Mouse (Mus musculus): Measurements from ENCODE around the gene Sbk2. TPM values are rescaled to one million over a fixed set of nuclear protein-coding genes. Genes with fewer than 3 reads are reported as not detected.

Sbk2 gene
- polyA plus RNA-seq, 1 experiment from 2014 or later = 0.30 TPM

GRCm38 (mm10) chr7:4919096-4919495 is 45.1 kb downstream of the Sbk2 start:
- no peak overlapping the region for H3K4me3 ChIP-seq (replicated peaks)
- H3K27ac ChIP-seq = no peak overlapping the region
- H3K36me3 ChIP-seq = peaks cover 31% of the 10 kb centered on the region
- H3K9me3 ChIP-seq = no peaks in the 10 kb centered on the region
- no peaks in the 10 kb centered on the region for H3K27me3 ChIP-seq (replicated peaks)
- ATAC-seq (ENCODE audit: insufficient read depth, low FRiP score, low read depth) = no peak
- H3K4me2 ChIP-seq = no peak overlapping the region
- peaks cover 44% of the 10 kb centered on the region for H3K4me1 ChIP-seq
- no peak overlapping the region for H3K9ac ChIP-seq
- 88% methylated on average over 21 of the region's 21 CpGs for WGBS

- Histone ChIP-seq H3K9ac (no peak overlapping the region), H3K36me3 (peaks cover 31% of the 10 kb centered on the region), H3K27ac (no peak overlapping the region), H3K4me2 (no peak overlapping the region), H3K4me1 (peaks cover 40% of the 10 kb centered on the region), H3K9me3 (no peaks in the 10 kb centered on the region), H3K4me3 (replicated peaks) (no peak overlapping the region), H3K27me3 (replicated peaks) (no peaks in the 10 kb centered on the region)
- ATAC-seq (ENCODE audit: insufficient read depth, low FRiP score, low read depth) = no peak
- WGBS = 91% methylated on average over 15 of the region's 15 CpGs
Observed at GRCm38 (mm10) chr7:4918681-4919080, 45.5 kb downstream of the Sbk2 start.

GRCm38 (mm10) chr7:4917494-4917893 is 46.7 kb downstream of the Sbk2 start:
- no peaks in the 10 kb centered on the region for H3K9me3 ChIP-seq

GRCm38 (mm10) chr7:4915669-4916416 is 48.4 kb downstream of the Sbk2 start:
- Histone ChIP-seq H3K4me2 (peak overlapping the region; percentile 73), H3K9me3 (no peaks in the 10 kb centered on the region), H3K9ac (peak overlapping the region; percentile 58), H3K4me3 (replicated peaks) (peak overlapping the region; percentile 72), H3K36me3 (peaks cover 26% of the 10 kb centered on the region), H3K4me1 (peaks cover 21% of the 10 kb centered on the region), H3K27ac (peak overlapping the region; percentile 94), H3K27me3 (replicated peaks) (no peaks in the 10 kb centered on the region)
- peak; percentile 38; the same call in 1 of the 2 replicates for ATAC-seq (ENCODE audit: insufficient read depth, low FRiP score, low read depth)
- 11% methylated on average over 14 of the region's 14 CpGs for WGBS

More at GRCm38 (mm10) chr7:4917494-4917893, 46.7 kb downstream of the Sbk2 start:
- H3K27ac ChIP-seq = no peak overlapping the region
- no peak overlapping the region for H3K4me3 ChIP-seq (replicated peaks)
- peaks cover 28% of the 10 kb centered on the region for H3K4me1 ChIP-seq
- no peak overlapping the region for H3K4me2 ChIP-seq
- peaks cover 31% of the 10 kb centered on the region for H3K36me3 ChIP-seq
- WGBS = 89% methylated on average over 2 of the region's 2 CpGs
- no peak overlapping the region for H3K9ac ChIP-seq
- no peak for ATAC-seq (ENCODE audit: insufficient read depth, low FRiP score, low read depth)
- no peaks in the 10 kb centered on the region for H3K27me3 ChIP-seq (replicated peaks)

- Histone ChIP-seq H3K36me3 (peaks cover 19% of the 10 kb centered on the region), H3K27ac (peak within 1 kb of the TSS; percentile 94), H3K27me3 (replicated peaks) (no peaks in the 10 kb centered on the region), H3K9me3 (no peaks in the 10 kb centered on the region), H3K9ac (peak within 1 kb of the TSS; percentile 86), H3K4me1 (peaks cover 19% of the 10 kb centered on the region), H3K4me3 (replicated peaks) (peak within 1 kb of the TSS; percentile 72), H3K4me2 (peak within 1 kb of the TSS; percentile 73)
- WGBS = 0% methylated on average over 49 of the region's 56 CpGs
- ATAC-seq (ENCODE audit: insufficient read depth, low FRiP score, low read depth) = peak; percentile 91
Observed at GRCm38 (mm10) chr7:4915007-4915665, 49.1 kb downstream of the Sbk2 start, which contains the start of gene Zfp628. TSS of gene Zfp628 (plus strand) at chr7:4915217.

- no peak overlapping the region for H3K4me3 ChIP-seq (replicated peaks)
- no peaks in the 10 kb centered on the region for H3K27me3 ChIP-seq (replicated peaks)
- WGBS = 55% methylated on average over 5 of the region's 5 CpGs
- H3K4me2 ChIP-seq = no peak overlapping the region
- no peak for ATAC-seq (ENCODE audit: insufficient read depth, low FRiP score, low read depth)
- no peak overlapping the region for H3K9ac ChIP-seq
- no peaks in the 10 kb centered on the region for H3K9me3 ChIP-seq
- H3K27ac ChIP-seq = no peak overlapping the region
- peaks cover 19% of the 10 kb centered on the region for H3K4me1 ChIP-seq
- H3K36me3 ChIP-seq = no peaks in the 10 kb centered on the region
Observed at GRCm38 (mm10) chr7:4912248-4912647, 52.0 kb downstream of the Sbk2 start.

- no peak for ATAC-seq (ENCODE audit: insufficient read depth, low FRiP score, low read depth)
Observed at GRCm38 (mm10) chr7:4911561-4911960, 52.6 kb downstream of the Sbk2 start.

GRCm38 (mm10) chr7:4906466-4906950 is 57.7 kb downstream of the Sbk2 start, which contains the start of gene Gm36210:
TSS of gene Gm36210 (minus strand) at chr7:4906516.
- Histone ChIP-seq H3K27me3 (replicated peaks) (no peaks in the 10 kb centered on the region), H3K27ac (no peak within 1 kb of the TSS), H3K9me3 (no peaks in the 10 kb centered on the region), H3K4me2 (no peak within 1 kb of the TSS), H3K9ac (no peak within 1 kb of the TSS), H3K4me1 (no peaks in the 10 kb centered on the region), H3K36me3 (no peaks in the 10 kb centered on the region), H3K4me3 (replicated peaks) (no peak within 1 kb of the TSS)
- WGBS = 66% methylated on average over 10 of the region's 10 CpGs
- ATAC-seq (ENCODE audit: insufficient read depth, low FRiP score, low read depth) = no peak

More at GRCm38 (mm10) chr7:4911561-4911960, 52.6 kb downstream of the Sbk2 start:
- H3K36me3 ChIP-seq = no peaks in the 10 kb centered on the region
- no peaks in the 10 kb centered on the region for H3K27me3 ChIP-seq (replicated peaks)
- H3K4me1 ChIP-seq = peaks cover 15% of the 10 kb centered on the region
- H3K27ac ChIP-seq = no peak overlapping the region
- WGBS = 27% methylated on average over 9 of the region's 9 CpGs
- no peaks in the 10 kb centered on the region for H3K9me3 ChIP-seq
- no peak overlapping the region for H3K4me2 ChIP-seq
- no peak overlapping the region for H3K4me3 ChIP-seq (replicated peaks)
- H3K9ac ChIP-seq = no peak overlapping the region

- Histone ChIP-seq H3K27ac (no peak overlapping the region), H3K4me2 (no peak overlapping the region), H3K9ac (no peak overlapping the region), H3K36me3 (no peaks in the 10 kb centered on the region), H3K4me3 (replicated peaks) (no peak overlapping the region), H3K27me3 (replicated peaks) (no peaks in the 10 kb centered on the region), H3K9me3 (no peaks in the 10 kb centered on the region), H3K4me1 (peaks cover 5% of the 10 kb centered on the region; the same call in 1 of the 2 replicates)
- 72% methylated on average over 9 of the region's 9 CpGs for WGBS
- ATAC-seq (ENCODE audit: insufficient read depth, low FRiP score, low read depth) = no peak
Observed at GRCm38 (mm10) chr7:4902404-4902803, 61.8 kb downstream of the Sbk2 start.

GRCm38 (mm10) chr7:4901171-4901570 is 63.0 kb downstream of the Sbk2 start:
- H3K27me3 ChIP-seq (replicated peaks) = no peaks in the 10 kb centered on the region
- no peak overlapping the region for H3K4me3 ChIP-seq (replicated peaks)
- no peak for ATAC-seq (ENCODE audit: insufficient read depth, low FRiP score, low read depth)
- 57% methylated on average over 8 of the region's 8 CpGs for WGBS
- H3K9ac ChIP-seq = no peak overlapping the region
- no peaks in the 10 kb centered on the region for H3K9me3 ChIP-seq
- peaks cover 5% of the 10 kb centered on the region; the same call in 1 of the 2 replicates for H3K4me1 ChIP-seq
- no peaks in the 10 kb centered on the region for H3K36me3 ChIP-seq
- no peak overlapping the region for H3K27ac ChIP-seq
- no peak overlapping the region for H3K4me2 ChIP-seq

GRCm38 (mm10) chr7:4900523-4900851 is 63.7 kb downstream of the Sbk2 start:
- WGBS = 25% methylated on average over 11 of the region's 11 CpGs
- no peak for ATAC-seq (ENCODE audit: insufficient read depth, low FRiP score, low read depth)
- no peak overlapping the region for H3K27ac ChIP-seq
- H3K4me1 ChIP-seq = peaks cover 5% of the 10 kb centered on the region; the same call in 1 of the 2 replicates
- no peaks in the 10 kb centered on the region for H3K9me3 ChIP-seq
- no peaks in the 10 kb centered on the region for H3K36me3 ChIP-seq
- H3K4me3 ChIP-seq (replicated peaks) = peak overlapping the region; percentile 30; the same call in 1 of the 2 replicates
- peak overlapping the region; percentile 52 for H3K4me2 ChIP-seq
- H3K9ac ChIP-seq = no peak overlapping the region
- no peaks in the 10 kb centered on the region for H3K27me3 ChIP-seq (replicated peaks)

Data from stomach, embryonic 15.5 days (tissue).